Mouse (Mus musculus) cerebellum, postnatal 4 days (tissue): ENCODE data around the gene Gpr21.
A peak's percentile ranks its signal among the peaks of the same experiment; 100 is the strongest.
"Not testable (repeated sequence)": the region's sequence is repeated elsewhere in the genome, so short reads cannot be mapped to it uniquely, and the experiment has no call there.

Source experiments
- DNase-seq, 2 experiments: peaks; one replicate each; pipeline ENCODE4 v3.0.0; 2022; ENCODE audit warnings: low spot score in 2 of 2, mixed read lengths in 1 of 2

Gene Gpr21

GRCm38 (mm10) chr2:37516030-37516710 lies at the start of gene Gpr21:
Gene Gpr21, plus strand, starts transcription at chr2:37516332.
- no peak for DNase-seq

- no peak for DNase-seq
These were observed 36.6 kb upstream of the Gpr21 start for GRCm38 (mm10) chr2:37479559-37479958.

- no peak for DNase-seq
These were observed 36.1 kb upstream of the Gpr21 start for GRCm38 (mm10) chr2:37480039-37480438.

GRCm38 (mm10) chr2:37484165-37484564 lies 32.0 kb upstream of the Gpr21 start:
- DNase-seq, result no peak

GRCm38 (mm10) chr2:37485370-37485769 lies 30.8 kb upstream of the Gpr21 start:
- peak in 1 of 2 experiments; percentile 18 for DNase-seq

- DNase-seq, result no peak
These were observed 29.7 kb upstream of the Gpr21 start for GRCm38 (mm10) chr2:37486408-37486807.

- no peak for DNase-seq
These were observed 27.2 kb upstream of the Gpr21 start for GRCm38 (mm10) chr2:37488956-37489355.

- no peak for DNase-seq
These were observed 18.8 kb upstream of the Gpr21 start for GRCm38 (mm10) chr2:37497321-37497720.

- not testable (repeated sequence) for DNase-seq
These were observed 10.3 kb upstream of the Gpr21 start for GRCm38 (mm10) chr2:37505856-37506255.

GRCm38 (mm10) chr2:37511134-37511901 lies 4.8 kb upstream of the Gpr21 start:
- DNase-seq, result no peak

GRCm38 (mm10) chr2:37516922-37517462 lies 860 bp downstream of the Gpr21 start:
- DNase-seq, result peak in 1 of 2 experiments; percentile 5

- no peak for DNase-seq
These were observed 2.6 kb downstream of the Gpr21 start for GRCm38 (mm10) chr2:37518561-37519285.

GRCm38 (mm10) chr2:37519286-37519640 lies 3.1 kb downstream of the Gpr21 start:
- DNase-seq, result no peak

- no peak for DNase-seq
These were observed 11.5 kb downstream of the Gpr21 start for GRCm38 (mm10) chr2:37527587-37527986.

- DNase-seq, result no peak
These were observed 13.3 kb downstream of the Gpr21 start for GRCm38 (mm10) chr2:37529397-37529796.

GRCm38 (mm10) chr2:37530766-37531165 lies 14.6 kb downstream of the Gpr21 start:
- DNase-seq, result no peak

- DNase-seq, result no peak
These were observed 15.5 kb downstream of the Gpr21 start for GRCm38 (mm10) chr2:37531639-37532038.

GRCm38 (mm10) chr2:37549346-37550012 lies 33.3 kb downstream of the Gpr21 start:
- DNase-seq, result no peak

- no peak for DNase-seq
These were observed 40.2 kb downstream of the Gpr21 start for GRCm38 (mm10) chr2:37556366-37556765.

GRCm38 (mm10) chr2:37565579-37565978 lies 49.4 kb downstream of the Gpr21 start:
- no peak for DNase-seq

- DNase-seq, result no peak
These were observed 49.9 kb downstream of the Gpr21 start for GRCm38 (mm10) chr2:37566035-37566434.

- DNase-seq, result peak in 1 of 2 experiments; percentile 9
These were observed 53.8 kb downstream of the Gpr21 start for GRCm38 (mm10) chr2:37569888-37570287.
